Mouse (Mus musculus) macrophage (primary cell): ENCODE results near the gene Gm45711. TPM values are rescaled to one million over a fixed set of nuclear protein-coding genes. Genes with fewer than 3 reads are reported as not detected.
A peak's percentile ranks its signal among the peaks of the same experiment; 100 is the strongest.
"Not testable (repeated sequence)": the region's sequence is repeated elsewhere in the genome, so short reads cannot be mapped to it uniquely, and the experiment has no call there.

ENCODE experiments used
- H3K27ac ChIP-seq: fragments of 350-480 bp; formaldehyde crosslinking; 2 replicates; pipeline ENCODE4 v1.9.0; 2021
- H3K36me3 ChIP-seq: fragments of 350-480 bp; formaldehyde crosslinking; 2 replicates; pipeline ENCODE4 v1.9.0; 2021; ENCODE audit errors: inconsistent target
- H3K4me3 ChIP-seq: fragments of 350-480 bp; formaldehyde crosslinking; 2 replicates; pipeline ENCODE4 v1.9.0; 2021; ENCODE audit errors: inconsistent target
- H3K79me2 ChIP-seq: fragments of 350-480 bp; formaldehyde crosslinking; 2 replicates; pipeline ENCODE4 v1.9.0; 2021; ENCODE audit errors: inconsistent target
- WGBS: methylation state at CpG from one replicate; pipeline ENCODE4 v1.1.7; 2026; ENCODE audit warnings: inconsistent platforms; ENCODE audit not compliant: missing documents; 5-methylcytosine and 5-hydroxymethylcytosine counted together
- polyA plus RNA-seq: library from polyadenylated mRNA; stranded (reverse); fragments of 250-400 nt; gene quantifications from 3 replicates; pipeline ENCODE4 v1.2.4, GENCODE M21; 2018; ENCODE audit warnings: inconsistent platforms
- total RNA-seq, 78 experiments: library from RNA; depleted of rRNA; stranded (reverse); fragments of 250-400 nt; gene quantifications; 1 replicate in 9 of 78; 2 replicates in 24 of 78; 3 replicates in 43 of 78; 4 replicates in 2 of 78; pipeline ENCODE4 v1.2.4; 2018; ENCODE audit warnings: inconsistent platforms in 56 of 78

Gene Gm45711
- 1 to 10 TPM in 1 of 26 experiments, not detected in 25; 1.1 TPM for total RNA-seq (2018; cell fraction: chromatin; rRNA removed)
- total RNA-seq (2018; cell fraction: cytosol; rRNA removed) = not detected
- not detected for total RNA-seq (2018; cell fraction: nucleus; rRNA removed)
- not detected in 3 replicates for polyA plus RNA-seq

DNA sequence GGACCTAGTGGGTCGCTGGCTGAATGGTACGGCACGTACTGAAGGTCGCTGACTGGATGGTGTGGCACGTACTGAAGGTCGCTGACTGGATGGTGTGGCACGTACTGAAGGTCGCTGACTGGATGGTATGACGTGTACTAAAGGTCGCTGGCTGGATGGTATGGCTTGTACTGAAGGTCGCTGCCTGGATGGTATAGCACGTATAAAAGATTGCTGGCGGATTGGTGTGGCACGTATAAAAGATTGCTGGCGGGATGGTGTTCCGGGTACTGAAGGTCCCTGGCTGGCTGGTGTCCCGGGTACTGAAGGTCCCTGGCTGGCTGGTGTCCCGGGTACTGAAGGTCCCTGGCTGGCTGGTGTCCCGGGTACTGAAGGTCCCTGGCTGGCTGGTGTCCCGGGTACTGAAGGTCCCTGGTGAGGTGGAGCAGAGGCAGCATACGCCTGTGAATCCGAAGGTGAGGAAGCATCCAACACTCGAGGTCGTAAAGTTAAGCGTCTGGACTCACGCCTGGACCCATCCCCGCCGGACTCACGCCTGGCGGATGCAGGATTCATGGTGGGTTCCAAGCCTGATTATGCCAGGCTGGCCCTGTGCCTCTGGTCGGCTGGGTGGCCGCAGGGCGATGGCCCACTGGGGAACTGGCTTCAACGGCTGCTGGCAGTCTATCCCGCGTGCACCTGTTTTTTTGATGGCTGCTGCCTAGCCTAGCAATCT lies at the start of gene Gm45711, which contains the start of gene Cmtm1:
Gm45711 (minus strand) TSS at position 641 of the 715 bp plus-strand sequence.
Cmtm1 (minus strand) TSS at position 705 of the 715 bp plus-strand sequence.
- 89% methylated on average over 31 of the region's 36 CpGs for WGBS
- not testable (repeated sequence) for H3K27ac ChIP-seq, H3K4me3 ChIP-seq, H3K36me3 ChIP-seq, H3K79me2 ChIP-seq

DNA sequence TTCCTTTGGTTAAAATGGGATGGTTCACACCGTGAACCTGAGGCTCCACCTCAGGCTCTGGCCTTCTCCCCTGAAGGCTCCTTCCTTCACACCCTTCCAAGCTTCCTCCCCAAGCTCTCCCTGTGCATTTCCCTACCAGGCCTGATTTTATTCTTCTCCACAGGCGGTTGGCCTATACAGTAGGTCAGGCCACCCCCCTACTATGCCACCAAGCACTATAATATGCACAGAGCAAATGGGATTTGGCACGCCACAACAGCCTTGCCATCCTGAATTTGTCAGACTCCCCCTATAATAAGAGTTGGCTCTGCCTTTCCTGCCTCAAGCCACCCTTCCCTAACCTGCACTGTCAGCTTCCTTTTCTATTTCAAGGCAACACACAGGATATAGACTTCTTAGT lies 48.8 kb upstream of the Gm45711 start:
- 92% methylated on average over 3 of the region's 3 CpGs for WGBS
- Histone ChIP-seq H3K79me2 (no peaks in the 10 kb centered on the region; the same call in 1 of the 2 replicates), H3K27ac (no peak overlapping the region), H3K4me3 (no peak overlapping the region), H3K36me3 (no peaks in the 10 kb centered on the region)

DNA sequence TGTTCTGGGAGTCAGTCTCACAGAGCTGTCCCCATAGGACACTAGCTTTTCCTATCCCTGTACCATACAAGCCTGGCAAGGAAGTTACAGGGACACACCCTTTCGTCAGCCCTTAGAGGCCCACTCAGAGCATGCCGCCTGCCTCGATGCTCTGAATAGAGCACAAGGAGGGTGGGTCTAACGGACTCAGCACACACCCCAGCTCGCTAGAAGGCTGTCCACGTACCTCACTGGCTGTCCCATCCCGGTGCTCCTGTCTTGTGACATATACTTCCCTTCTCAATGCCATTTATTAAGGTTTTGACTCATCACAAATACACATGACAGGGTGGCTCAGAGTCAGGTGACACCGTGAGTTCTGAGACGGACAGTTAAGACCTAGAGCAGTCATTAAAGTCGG lies 44.6 kb upstream of the Gm45711 start:
- H3K4me3 ChIP-seq = no peak overlapping the region
- no peaks in the 10 kb centered on the region for H3K79me2 ChIP-seq
- no peaks in the 10 kb centered on the region for H3K36me3 ChIP-seq
- H3K27ac ChIP-seq = peak overlapping the region; percentile 39
- WGBS = 87% methylated on average over 10 of the region's 10 CpGs

DNA sequence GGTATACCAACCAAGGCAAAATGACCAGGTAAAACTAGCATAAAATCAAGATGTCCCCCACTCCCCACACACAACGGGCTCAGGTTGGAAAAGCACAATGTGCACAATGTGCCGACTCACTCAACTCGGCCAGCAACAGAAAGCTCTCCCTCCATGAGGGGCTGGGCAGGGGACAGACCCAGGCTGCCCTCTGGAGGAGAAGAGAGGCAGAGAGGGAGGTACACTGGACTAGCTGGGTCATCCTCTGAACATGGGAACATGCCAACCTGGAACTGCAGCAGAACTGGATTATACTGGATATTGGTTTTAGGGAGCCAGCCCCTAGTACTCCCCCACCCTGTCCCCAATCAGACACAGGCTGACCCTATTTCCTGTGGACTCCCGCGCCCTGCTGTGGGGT lies 43.3 kb upstream of the Gm45711 start:
- 0 out of 2 replicates have a peak, but pooled peaks cover under 1% of the 10 kb centered on the region for H3K36me3 ChIP-seq
- H3K79me2 ChIP-seq = no peaks in the 10 kb centered on the region
- no peak overlapping the region for H3K27ac ChIP-seq
- H3K4me3 ChIP-seq = no peak overlapping the region
- 48% methylated on average over 5 of the region's 5 CpGs for WGBS

DNA sequence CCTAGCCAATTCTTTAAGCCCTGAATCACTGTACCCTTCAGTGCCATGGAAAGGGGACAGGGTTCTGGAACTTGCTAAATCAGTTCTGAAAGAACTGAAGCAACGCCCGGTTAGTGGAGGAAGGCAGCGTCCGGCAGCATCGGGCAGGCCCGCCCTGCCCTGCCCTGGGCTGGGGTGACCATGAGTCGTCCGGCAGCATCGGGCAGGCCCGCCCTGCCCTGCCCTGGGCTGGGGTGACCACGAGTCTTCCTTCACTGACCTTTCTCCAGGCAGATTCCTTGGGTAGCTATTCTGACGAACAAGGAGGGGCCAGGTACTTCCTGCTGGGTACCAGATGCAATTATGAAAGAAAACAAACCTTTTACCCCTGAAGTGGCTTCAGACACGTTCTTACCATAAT lies 40.2 kb upstream of the Gm45711 start:
- no peak overlapping the region for H3K4me3 ChIP-seq
- peaks cover 30% of the 10 kb centered on the region for H3K36me3 ChIP-seq
- 83% methylated on average over 13 of the region's 13 CpGs for WGBS
- H3K27ac ChIP-seq = no peak overlapping the region
- peaks cover 3% of the 10 kb centered on the region; the same call in 1 of the 2 replicates for H3K79me2 ChIP-seq

DNA sequence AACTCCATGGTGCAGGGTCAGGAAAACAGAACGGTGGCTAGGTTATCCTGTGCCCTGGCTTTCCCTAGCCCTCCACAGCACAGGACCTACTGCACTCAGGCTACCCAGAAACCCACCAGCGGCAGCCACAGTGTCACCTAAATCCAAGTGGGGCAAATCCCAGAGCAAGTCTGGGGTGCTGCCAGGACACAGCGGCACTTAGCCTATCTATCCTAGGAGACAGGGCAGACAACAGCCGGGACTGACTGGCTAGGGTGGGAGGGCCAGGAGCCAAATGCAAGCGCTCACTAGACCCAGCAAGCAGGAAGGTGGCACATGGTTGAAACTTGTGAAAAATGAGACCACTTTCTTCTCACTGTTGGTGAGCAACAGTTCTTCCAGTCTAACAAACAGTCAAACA lies 39.1 kb upstream of the Gm45711 start:
- H3K36me3 ChIP-seq = peaks cover 35% of the 10 kb centered on the region
- H3K4me3 ChIP-seq = no peak overlapping the region
- peaks cover 12% of the 10 kb centered on the region; the same call in 1 of the 2 replicates for H3K79me2 ChIP-seq
- 90% methylated on average over 5 of the region's 5 CpGs for WGBS
- no peak overlapping the region for H3K27ac ChIP-seq

DNA sequence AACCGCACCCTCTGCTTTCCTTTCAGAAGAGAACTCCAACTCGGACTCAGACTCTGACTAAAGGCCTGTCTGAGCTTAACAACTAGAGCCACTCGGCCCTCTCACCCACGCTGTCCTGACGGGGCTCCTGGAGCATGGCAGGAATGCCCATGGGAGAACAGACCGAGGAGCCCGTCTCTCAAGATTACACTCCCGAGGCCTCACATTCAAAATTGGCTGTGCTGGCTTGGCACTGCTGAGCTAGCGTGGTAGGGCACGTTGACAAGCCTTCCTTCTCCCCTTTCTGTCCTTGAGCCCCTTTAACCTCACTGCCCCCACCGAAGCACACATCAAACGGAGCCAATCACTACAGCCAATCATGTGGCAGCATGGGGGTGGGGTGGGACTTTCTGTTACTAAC lies 36.8 kb upstream of the Gm45711 start:
- Histone ChIP-seq H3K27ac (no peak overlapping the region), H3K4me3 (no peak overlapping the region), H3K79me2 (peaks cover 35% of the 10 kb centered on the region), H3K36me3 (peaks cover 35% of the 10 kb centered on the region)
- WGBS = 92% methylated on average over 12 of the region's 12 CpGs

DNA sequence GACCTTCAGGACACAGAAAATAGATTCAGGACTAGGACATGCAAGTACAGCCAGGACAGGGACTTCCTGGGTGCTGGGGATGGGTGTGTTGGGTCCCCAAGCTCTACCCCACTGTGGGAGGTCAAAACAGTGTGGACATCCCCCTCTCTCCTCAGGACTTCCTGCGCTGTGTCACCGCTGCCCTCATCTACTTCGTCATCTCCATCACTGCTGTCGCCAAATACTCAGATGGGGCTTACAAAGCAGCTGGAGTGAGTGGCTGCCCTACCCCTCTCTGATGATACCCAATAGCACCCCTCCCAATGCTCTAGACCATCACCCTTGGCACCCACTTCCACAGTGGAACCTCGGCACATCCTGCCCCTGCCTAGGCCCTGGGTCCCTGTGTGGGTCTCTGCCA lies 34.7 kb upstream of the Gm45711 start:
- WGBS = 76% methylated on average over 5 of the region's 5 CpGs
- Histone ChIP-seq H3K79me2 (peaks cover 44% of the 10 kb centered on the region), H3K27ac (no peak overlapping the region), H3K4me3 (no peak overlapping the region), H3K36me3 (peaks cover 35% of the 10 kb centered on the region)

DNA sequence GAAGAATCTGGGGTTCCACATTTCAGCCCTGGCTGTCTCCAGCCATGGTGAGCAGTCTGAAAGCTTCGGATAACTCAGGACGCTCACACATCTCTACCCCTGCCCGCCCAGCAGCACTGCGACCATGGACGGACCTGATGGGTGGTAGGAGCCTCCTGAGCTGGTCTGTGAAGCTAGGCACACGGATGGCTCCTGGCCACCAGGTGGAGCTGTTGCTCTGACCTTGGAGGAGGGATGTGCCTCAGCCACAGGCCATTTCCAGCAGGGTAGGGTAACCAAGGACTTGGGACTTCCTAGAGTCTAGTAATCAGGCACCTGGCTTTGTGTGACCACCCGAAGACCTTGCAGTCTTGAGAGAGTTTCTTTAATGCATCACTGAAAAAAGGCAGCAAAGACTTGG lies 34.1 kb upstream of the Gm45711 start:
- peaks cover 44% of the 10 kb centered on the region for H3K79me2 ChIP-seq
- peak overlapping the region; percentile 94 for H3K27ac ChIP-seq
- no peak overlapping the region for H3K4me3 ChIP-seq
- 31% methylated on average over 7 of the region's 7 CpGs for WGBS
- peaks cover 35% of the 10 kb centered on the region for H3K36me3 ChIP-seq

DNA sequence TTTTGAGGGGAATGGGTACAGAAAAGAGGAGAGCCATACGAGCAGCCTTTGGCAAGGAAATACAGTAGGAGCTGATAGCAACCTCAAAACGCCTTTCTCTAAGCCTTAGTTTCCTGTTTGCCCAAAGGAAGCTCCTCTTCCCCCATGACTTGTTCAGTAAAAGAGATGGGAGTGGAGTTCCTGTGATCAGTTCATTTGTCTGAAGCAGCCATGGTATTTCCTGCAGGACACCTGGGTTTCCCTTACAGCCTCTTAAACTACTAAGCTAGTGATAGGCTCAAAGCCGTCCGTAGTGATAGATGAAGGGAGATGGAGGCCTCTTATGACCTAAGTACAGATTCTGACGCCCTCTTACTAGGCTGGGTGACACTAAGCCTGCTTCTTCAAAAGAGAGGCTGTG lies 32.5 kb upstream of the Gm45711 start:
- H3K27ac ChIP-seq = peak overlapping the region; percentile 94
- H3K36me3 ChIP-seq = peaks cover 27% of the 10 kb centered on the region
- WGBS = 78% methylated on average over 5 of the region's 5 CpGs
- H3K4me3 ChIP-seq = no peak overlapping the region
- H3K79me2 ChIP-seq = peaks cover 44% of the 10 kb centered on the region

DNA sequence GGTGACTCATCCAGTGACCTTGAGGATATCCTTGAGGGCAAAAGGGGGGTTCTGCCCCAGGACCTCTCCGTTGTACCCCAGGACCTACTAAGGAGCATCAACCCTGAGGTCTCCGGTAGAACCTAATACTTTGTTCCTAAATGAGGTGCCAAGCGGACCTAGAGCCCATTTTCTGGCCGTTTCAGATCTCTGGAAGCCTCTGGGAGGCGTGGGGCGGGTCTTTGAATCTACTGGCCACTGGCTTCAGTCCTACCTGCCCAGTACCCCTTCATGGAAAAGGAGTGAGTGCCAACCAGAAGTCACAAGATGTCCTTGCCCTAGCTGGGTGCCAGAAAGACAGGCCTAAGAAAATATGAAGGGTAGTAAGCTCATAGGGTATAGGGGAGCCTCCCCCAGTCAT lies 31.8 kb upstream of the Gm45711 start:
- peak overlapping the region; percentile 94 for H3K27ac ChIP-seq

DNA sequence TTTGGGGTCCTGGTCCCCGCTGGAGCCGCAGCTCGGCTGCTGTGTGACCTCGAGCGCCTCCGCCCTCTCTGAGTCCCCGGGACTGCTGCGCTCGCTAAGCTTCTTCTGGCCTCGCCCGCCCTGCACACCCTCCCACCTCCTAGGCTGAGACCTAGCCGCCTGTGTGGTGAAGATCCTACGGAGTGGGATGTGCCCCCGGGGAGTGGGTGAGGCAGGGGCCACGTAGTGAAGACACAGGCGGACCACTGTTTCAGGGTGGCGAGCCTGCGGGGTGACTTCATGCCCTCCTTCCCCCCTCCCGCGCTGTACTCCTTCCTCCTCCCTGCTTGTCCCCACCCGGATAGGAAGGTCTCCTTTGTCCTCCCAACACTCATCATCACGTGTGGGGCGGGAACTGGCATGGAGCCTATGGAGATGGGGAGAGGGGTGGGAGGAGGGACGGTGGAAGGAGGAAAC lies 31.3 kb upstream of the Gm45711 start:
- peak overlapping the region; percentile 51 for H3K4me3 ChIP-seq
- 4% methylated on average over 22 of the region's 24 CpGs for WGBS
- peaks cover 44% of the 10 kb centered on the region for H3K79me2 ChIP-seq
- peak overlapping the region; percentile 94 for H3K27ac ChIP-seq
- H3K36me3 ChIP-seq = peaks cover 15% of the 10 kb centered on the region

More for the DNA sequence above, 31.8 kb upstream of the Gm45711 start:
- WGBS = 76% methylated on average over 6 of the region's 6 CpGs
- Histone ChIP-seq H3K36me3 (peaks cover 21% of the 10 kb centered on the region), H3K4me3 (peak overlapping the region; percentile 51), H3K79me2 (peaks cover 44% of the 10 kb centered on the region)

DNA sequence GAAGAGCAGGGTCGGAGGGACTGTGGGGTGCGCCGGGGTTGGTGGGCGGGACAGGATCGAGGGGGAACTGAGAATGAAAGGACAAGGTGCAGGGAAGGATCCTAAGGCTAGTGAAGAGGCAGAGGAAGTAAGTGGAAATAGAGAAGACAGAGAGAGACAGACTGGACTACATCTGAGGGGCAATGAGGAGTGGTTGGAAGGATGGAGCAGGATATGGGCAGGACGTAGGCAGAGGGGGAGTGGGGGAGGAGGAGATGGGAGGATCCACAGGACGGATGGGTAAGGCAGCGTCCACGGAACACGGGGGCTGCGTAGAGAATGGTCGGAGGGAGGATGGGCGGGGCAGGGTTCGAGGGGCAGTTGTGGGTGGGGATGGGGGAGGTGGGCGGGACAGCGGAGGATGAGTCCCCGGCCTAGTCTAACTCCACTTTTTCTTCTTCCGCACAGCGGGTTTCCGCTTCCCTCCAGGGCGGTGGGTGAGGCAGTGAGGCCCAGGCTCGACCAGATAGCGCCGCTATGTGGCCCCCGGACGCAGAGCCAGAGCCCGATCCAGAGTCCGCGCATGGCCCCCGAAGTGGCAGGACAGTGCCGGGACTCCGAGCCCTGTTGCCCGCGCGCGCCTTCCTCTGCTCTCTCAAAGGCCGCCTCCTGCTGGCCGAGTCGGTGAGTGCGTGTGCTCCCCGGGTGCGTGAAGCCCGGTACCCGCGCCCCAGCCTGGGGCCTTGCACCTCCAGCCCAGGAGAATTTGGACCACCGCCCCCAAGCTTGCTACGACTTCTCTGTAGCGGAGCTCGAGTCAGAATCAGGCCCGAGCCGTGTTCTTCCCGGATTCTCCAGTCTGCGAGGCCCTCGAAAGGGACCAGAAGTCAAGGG lies 30.6 kb upstream of the Gm45711 start:
- peak overlapping the region; percentile 51 for H3K4me3 ChIP-seq
- peaks cover 44% of the 10 kb centered on the region for H3K79me2 ChIP-seq
- 1% methylated on average over 49 of the region's 54 CpGs for WGBS
- H3K36me3 ChIP-seq = peaks cover 8% of the 10 kb centered on the region
- H3K27ac ChIP-seq = peak overlapping the region; percentile 94

DNA sequence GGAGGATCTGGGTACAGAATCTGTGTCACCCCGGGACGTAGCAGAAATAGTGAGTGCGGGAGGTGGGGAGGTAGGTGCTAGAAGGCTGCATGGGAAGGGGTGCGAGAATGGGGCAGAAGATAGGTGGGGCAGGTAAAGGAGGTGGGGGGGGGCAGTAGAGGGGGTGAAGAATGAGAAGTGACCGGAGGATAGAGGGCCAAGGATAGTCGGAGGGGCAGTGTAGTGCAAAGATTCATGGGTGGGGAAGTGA lies 30.0 kb upstream of the Gm45711 start:
- Histone ChIP-seq H3K27ac (peak overlapping the region; percentile 94), H3K4me3 (peak overlapping the region; percentile 51), H3K79me2 (peaks cover 39% of the 10 kb centered on the region), H3K36me3 (peaks cover 3% of the 10 kb centered on the region; the same call in 1 of the 2 replicates)
- 3% methylated on average over 6 of the region's 6 CpGs for WGBS
